ENCODE assay signal across 19 mouse cellular contexts in genomic region chr3:148746234-148746633, GRCm38 (mm10).
DNase-seq lines count a peak whose midpoint lies in the region; ATAC-seq and TF ChIP-seq lines count a peak whose summit lies in the region.
"Had no signal": no experiment of that assay in that cellular context is flagged by ENCODE, and none has a peak within 500 bp of the region (broad histone marks: within the 10 kb centered on the region; RNA-seq: fewer than 3 reads in every experiment).

No protein-coding gene starts in this region.

- ATAC-seq in kidney, postnatal 0 days (replicated peaks; ENCODE audit: low FRiP score, low read depth) = no peak
- peak; percentile 56 for ATAC-seq in Patski
- ATAC-seq in neural tube, embryonic 15.5 days (ENCODE audit: low FRiP score) = no peak
- ATAC-seq: activated CD4-positive, CD25-positive, alpha-beta regulatory T cell, adult 4 months; forebrain, embryonic 13.5 days; forebrain, embryonic 15.5 days; forebrain, postnatal 0 days had no signal

- H3K36me3 ChIP-seq in kidney, postnatal 0 days (ENCODE audit: insufficient read depth, low read length) = no peaks in the 10 kb centered on the region
- no peaks in the 10 kb centered on the region for H3K36me3 ChIP-seq in neural tube, embryonic 15.5 days
- H3K36me3 ChIP-seq: embryonic facial prominence, embryonic 10.5 days; embryonic facial prominence, embryonic 12.5 days; forebrain, embryonic 15.5 days had no signal

- no peak overlapping the region for H3K4me3 ChIP-seq in kidney, postnatal 0 days (replicated peaks; ENCODE audit: low read depth, low read length)
- no peak overlapping the region for H3K4me3 ChIP-seq in neural tube, embryonic 15.5 days (replicated peaks)
- H3K4me3 ChIP-seq: embryonic facial prominence, embryonic 10.5 days; embryonic facial prominence, embryonic 12.5 days; forebrain, embryonic 13.5 days; forebrain, embryonic 15.5 days had no signal

- H3K4me2 ChIP-seq in kidney, postnatal 0 days (ENCODE audit: low read length) = no peak overlapping the region
- H3K4me2 ChIP-seq in neural tube, embryonic 15.5 days = no peak overlapping the region
- H3K4me2 ChIP-seq: embryonic facial prominence, embryonic 12.5 days; forebrain, embryonic 13.5 days; forebrain, embryonic 15.5 days had no signal

- no peaks in the 10 kb centered on the region for H3K27me3 ChIP-seq in kidney, postnatal 0 days (ENCODE audit: insufficient read depth, low read length)
- H3K27me3 ChIP-seq in Patski = no peaks in the 10 kb centered on the region
- H3K27me3 ChIP-seq in neural tube, embryonic 15.5 days (replicated peaks) = no peaks in the 10 kb centered on the region
- H3K27me3 ChIP-seq: embryonic facial prominence, embryonic 12.5 days; forebrain, embryonic 13.5 days; forebrain, embryonic 15.5 days had no signal

- CTCF ChIA-PET in Patski (lab: Charles Lee) = interaction anchor here (4.6 kb wide), 1 partner anchor 13 kb away, joined by 25 read pairs; no protein-coding TSS in a partner anchor

- in situ Hi-C loops in Patski (cut with MboI; ENCODE audit: low pct_unique_long_range_greater_than_20kb) = no loop called here

- no peak overlapping the region for H3K27ac ChIP-seq in kidney, postnatal 0 days
- no peak overlapping the region for H3K27ac ChIP-seq in neural tube, embryonic 15.5 days (replicated peaks)
- H3K27ac ChIP-seq: embryonic facial prominence, embryonic 10.5 days; embryonic facial prominence, embryonic 12.5 days; forebrain, embryonic 13.5 days; forebrain, embryonic 15.5 days had no signal

- peak; percentile 34 for DNase-seq in kidney, postnatal 0 days (ENCODE audit: low spot score)
- DNase-seq in kidney, adult 11 months = no peak
- DNase-seq in Patski (ENCODE audit: low read depth, low spot score) = no peak
- no peak for DNase-seq in retina, postnatal 1 day
- DNase-seq: adrenal gland, adult 8-10 months; adrenal gland, postnatal 14 days; adrenal gland, postnatal 36 days; cerebellum, adult 11-12 months; cerebellum, adult 2 months; cerebellum, adult 9-10 months; cerebellum, postnatal 10 days; cerebellum, postnatal 25 days; forebrain, postnatal 0 days had no signal

- no peaks in the 10 kb centered on the region for H3K4me1 ChIP-seq in kidney, postnatal 0 days (replicated peaks; ENCODE audit: insufficient read depth, low read length)
- H3K4me1 ChIP-seq in neural tube, embryonic 15.5 days = no peaks in the 10 kb centered on the region
- H3K4me1 ChIP-seq: embryonic facial prominence, embryonic 10.5 days; embryonic facial prominence, embryonic 12.5 days; forebrain, embryonic 13.5 days; forebrain, embryonic 15.5 days had no signal

- WGBS in kidney, postnatal 0 days = 57% methylated on average over 3 of the region's 3 CpGs
- 95% methylated on average over 3 of the region's 3 CpGs for WGBS in neural tube, embryonic 15.5 days

- H3K9ac ChIP-seq in kidney, postnatal 0 days (ENCODE audit: low read depth, low read length) = no peak overlapping the region
- no peak overlapping the region for H3K9ac ChIP-seq in neural tube, embryonic 15.5 days (replicated peaks)
- H3K9ac ChIP-seq: embryonic facial prominence, embryonic 12.5 days; forebrain, embryonic 13.5 days; forebrain, embryonic 15.5 days; forebrain, postnatal 0 days had no signal

- no peak for TF ChIP-seq CTCF in kidney, postnatal 0 days (IDR thresholded peaks at IDR 0.05; ENCODE audit: low read depth)
- TF ChIP-seq CTCF in Patski (IDR thresholded peaks at IDR 0.05) = no peak

- POLR2A ChIA-PET in Patski (lab: Charles Lee) = no interaction called here

- H3K9me3 ChIP-seq in kidney, postnatal 0 days (replicated peaks; ENCODE audit: low read length) = no peaks in the 10 kb centered on the region
- no peaks in the 10 kb centered on the region for H3K9me3 ChIP-seq in neural tube, embryonic 15.5 days (replicated peaks)
- H3K9me3 ChIP-seq: embryonic facial prominence, embryonic 12.5 days; forebrain, embryonic 13.5 days; forebrain, embryonic 15.5 days had no signal
